Mouse (Mus musculus) c-Kit-negative CD71-positive TER-119-positive erythroid progenitor cells, embryonic 14.5 days (primary cell): Measurements from ENCODE around the gene Ccl28.
"Not testable (repeated sequence)": the region's sequence is repeated elsewhere in the genome, so short reads cannot be mapped to it uniquely, and the experiment has no call there.

Experiments
- DNase-seq: peaks from one replicate; pipeline ENCODE4 v3.0.0-alpha.2; 2013; ENCODE audit warnings: low read depth, low spot score

The Ccl28 gene

DNA sequence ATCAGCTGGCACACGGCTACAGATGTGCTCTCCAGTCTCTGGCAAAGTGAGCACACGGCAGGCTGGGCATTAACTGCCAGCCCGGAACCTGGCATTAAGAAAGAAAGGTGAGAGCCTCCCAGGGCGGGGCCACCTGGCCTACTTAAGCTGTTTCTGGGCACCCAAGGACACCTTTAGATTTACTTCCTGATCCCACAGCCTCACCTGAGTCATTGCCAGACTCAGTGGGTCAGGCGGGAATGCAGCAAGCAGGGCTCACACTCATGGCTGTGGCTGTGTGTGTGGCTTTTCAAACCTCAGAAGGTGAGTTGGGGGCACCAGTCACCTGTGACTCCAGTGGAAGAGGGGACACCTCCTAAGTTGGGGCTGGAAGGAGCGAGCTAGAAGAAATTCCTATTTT lies at the start of gene Ccl28:
Ccl28 (plus strand) TSS at position 186 of the 400 bp plus-strand sequence.
- DNase-seq = no peak

DNA sequence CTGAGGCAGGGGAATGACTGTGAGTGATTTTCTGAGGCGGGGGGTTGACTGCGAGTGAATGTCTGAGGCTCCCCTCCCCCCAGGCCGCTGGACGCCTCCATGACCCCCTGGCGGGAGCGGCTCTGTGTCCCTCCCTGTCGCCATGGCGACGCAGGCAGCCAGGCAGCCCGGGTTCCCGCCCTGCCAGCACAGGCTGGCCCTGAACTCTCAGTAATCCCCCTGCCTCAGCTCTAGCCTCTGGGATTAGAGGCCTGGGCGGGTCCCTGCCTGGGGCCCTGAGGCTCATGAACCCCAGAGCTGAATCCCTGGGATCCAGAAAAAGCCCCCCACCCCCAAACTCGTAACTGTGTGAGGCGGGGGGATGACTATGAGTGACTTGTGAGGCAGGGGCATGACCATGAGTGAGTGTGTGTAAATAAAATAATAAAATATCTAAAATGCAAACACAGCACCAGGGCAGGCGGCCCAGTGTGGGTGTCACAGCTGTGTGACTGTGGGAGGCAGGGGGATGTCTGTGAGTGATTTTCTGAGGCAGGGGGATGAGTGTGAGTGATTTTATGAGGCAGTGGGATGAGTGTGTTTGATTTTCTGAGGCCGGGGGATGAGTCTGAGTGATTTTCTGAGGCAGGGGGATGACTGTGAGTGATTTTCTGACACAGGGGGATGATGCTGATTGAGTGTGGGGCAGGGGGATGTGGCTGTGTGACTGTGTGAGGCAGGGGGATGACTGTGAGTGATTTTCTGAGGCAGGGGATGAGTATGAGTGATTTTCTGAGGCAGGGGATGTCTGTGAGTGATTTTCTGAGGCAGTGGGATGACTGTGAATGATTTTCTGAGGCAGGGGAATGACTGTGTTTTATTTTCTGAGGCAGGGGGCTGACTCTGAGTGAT lies 27.1 kb upstream of the Ccl28 start:
- peak; percentile 73 for DNase-seq

DNA sequence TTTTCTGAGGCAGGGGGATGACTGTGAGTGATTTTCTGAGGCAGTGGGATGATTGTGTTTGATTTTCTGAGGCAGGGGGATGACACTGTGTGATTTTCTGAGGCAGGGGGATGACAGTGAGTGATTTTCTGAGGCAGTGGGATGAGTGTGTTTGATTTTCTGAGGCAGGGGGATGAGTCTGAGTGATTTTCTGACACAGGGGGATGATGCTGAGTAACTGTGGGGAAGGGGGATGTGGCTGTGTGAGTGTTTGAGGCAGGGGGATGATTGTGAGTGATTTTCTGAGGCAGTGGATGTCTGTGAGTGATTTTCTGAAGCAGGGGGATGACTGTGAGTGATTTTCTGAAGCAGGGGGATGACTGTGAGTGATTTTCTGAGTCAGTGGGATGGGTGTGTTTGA lies 25.2 kb upstream of the Ccl28 start:
- DNase-seq = peak; percentile 71

DNA sequence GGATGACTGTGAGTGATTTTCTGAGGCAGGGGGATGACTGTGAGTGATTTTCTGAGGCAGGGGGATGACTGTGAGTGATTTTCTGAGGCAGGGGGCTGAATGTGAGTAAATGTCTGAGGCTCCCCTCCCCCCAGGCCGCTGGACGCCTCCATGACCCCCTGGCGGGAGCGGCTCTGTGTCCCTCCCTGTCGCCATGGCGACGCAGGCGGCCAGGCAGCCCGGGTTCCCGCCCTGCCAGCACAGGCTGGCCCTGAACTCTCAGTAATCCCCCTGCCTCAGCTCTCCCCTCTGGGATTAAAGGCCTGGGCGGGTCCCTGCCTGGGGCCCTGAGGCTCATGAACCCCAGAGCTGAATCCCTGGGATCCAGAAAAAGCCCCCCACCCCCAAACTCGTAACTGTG lies 24.6 kb upstream of the Ccl28 start:
- DNase-seq = not testable (repeated sequence)

DNA sequence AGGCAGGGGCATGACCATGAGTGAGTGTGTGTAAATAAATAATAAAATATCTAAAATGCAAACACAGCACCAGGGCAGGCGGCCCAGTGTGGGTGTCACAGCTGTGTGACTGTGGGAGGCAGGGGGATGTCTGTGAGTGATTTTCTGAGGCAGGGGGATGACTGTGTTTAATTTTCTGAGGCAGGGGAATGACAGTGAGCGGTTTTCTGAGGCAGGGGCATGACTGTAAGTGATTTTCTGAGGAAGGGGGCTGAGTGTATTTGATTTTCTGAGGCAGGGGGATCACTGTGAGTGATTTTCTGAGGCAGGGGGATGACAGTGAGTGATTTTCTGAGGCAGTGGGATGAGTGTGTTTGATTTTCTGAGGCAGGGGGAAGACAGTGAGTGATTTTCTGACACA lies 24.1 kb upstream of the Ccl28 start:
- peak; percentile 44 for DNase-seq

DNA sequence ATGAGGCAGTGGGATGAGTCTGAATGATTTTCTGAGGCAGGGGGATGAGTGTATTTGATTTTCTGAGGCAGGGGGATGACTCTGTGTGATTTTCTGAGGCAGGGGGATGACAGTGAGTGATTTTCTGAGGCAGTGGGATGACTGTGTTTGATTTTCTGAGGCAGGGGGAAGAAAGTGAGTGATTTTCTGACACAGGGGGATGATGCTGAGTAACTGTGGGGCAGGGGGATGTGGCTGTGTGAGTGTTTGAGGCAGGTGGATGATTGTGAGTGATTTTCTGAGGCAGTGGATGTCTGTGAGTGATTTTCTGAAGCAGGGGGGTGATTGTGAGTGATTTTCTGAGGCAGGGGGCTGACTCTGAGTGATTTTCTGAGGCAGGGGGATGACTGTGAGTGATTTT lies 23.5 kb upstream of the Ccl28 start:
- DNase-seq = peak; percentile 89

DNA sequence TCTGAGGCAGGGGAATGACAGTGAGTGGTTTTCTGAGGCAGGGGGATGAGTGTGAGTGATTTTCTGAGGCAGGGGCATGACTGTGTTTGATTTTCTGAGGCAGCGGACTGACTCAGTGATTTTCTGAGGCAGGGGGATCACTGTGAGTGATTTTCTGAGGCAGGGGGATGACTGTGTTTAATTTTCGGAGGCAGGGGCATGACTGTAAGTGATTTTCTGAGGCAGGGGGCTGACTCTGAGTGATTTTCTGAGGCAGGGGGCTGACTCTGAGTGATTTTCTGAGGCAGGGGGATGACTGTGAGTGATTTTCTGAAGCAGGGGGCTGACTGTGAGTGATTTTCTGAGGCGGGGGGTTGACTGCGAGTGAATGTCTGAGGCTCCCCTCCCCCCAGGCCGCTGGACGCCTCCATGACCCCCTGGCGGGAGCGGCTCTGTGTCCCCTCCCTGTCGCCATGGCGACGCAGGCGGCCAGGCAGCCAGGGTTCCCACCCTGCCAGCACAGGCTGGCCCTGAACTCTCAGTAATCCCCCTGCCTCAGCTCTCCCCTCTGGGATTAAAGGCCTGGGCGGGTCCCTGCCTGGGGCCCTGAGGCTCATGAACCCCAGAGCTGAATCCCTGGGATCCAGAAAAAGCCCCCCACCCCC lies 20.8 kb upstream of the Ccl28 start:
- not testable (repeated sequence) for DNase-seq

DNA sequence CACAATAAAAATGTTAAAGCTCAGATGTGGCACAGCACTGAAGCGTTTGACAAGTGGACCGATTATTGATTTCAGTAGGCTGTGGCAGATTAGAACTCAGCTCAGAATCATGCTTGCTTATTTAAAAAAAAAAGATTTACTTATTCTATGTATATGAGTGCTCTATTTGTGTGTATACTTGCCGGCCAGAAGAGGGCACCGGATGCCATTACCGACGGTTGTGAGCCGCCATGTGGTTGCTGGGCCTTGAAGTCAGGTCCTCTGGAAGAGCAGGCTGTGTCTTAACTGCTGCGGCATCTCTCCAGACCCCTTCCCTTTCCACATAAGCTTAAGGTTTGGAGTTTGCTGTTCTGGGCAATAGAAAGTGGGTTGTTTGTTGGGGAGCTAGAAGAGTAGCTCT lies 19.7 kb upstream of the Ccl28 start:
- DNase-seq = not testable (repeated sequence)

DNA sequence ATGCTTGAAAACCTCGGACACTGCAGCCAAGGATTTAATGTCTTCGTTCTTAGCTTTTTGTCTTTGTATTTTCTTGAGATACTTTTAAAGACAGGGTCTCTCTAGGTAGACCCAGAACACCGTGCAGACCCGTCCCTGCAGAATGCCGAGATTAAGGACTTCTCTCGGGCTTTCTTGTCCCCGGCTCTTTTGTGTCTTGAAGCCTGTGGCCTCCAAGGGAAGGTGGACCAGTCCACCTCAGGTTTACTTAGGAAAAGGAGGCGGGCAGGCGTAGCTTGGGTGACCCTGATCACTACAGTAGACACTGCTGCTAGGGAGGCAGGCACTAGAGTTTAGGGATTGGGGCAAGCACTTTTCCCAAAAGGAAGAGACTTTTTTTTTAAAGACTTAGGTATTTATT lies 19.3 kb upstream of the Ccl28 start:
- not testable (repeated sequence) for DNase-seq

DNA sequence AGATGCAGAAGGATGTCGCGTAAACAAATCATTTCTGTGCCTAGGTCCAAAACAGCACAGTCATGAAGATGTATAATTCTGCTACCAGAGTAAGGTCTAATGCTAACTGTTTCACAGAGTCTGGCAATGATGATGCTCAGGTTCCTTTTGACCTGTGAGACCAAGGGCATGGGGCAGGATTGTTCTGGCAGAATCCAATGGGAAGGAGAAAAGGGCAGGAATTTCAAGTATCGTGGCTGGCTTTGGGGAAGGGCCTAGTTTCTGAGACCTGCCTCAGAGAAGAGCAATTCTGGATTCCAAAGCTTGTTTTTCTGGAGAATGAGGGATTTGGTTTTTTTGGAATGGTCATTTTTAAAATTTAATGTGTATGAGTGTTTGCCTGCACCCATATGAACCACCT lies 4.8 kb upstream of the Ccl28 start:
- no peak for DNase-seq

DNA sequence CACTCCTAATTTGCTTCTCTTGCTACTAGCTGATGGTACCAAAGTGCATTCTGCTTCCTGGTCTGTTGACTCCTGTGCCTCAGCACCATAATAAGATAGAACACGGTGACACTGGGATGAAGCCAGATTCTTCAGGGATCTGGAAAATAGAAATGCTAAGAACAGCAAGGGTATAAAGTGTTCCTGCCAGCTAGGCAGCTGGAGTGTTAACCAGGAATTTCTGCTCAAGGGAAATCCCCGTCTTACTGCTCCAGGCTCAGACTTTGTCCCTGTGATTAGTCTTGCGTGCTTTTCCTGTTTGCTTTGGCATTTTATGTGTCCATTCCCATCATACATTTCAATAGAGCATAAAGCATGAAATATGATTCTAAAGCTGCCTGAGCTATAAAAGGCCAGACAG lies 3.9 kb upstream of the Ccl28 start:
- DNase-seq = no peak

DNA sequence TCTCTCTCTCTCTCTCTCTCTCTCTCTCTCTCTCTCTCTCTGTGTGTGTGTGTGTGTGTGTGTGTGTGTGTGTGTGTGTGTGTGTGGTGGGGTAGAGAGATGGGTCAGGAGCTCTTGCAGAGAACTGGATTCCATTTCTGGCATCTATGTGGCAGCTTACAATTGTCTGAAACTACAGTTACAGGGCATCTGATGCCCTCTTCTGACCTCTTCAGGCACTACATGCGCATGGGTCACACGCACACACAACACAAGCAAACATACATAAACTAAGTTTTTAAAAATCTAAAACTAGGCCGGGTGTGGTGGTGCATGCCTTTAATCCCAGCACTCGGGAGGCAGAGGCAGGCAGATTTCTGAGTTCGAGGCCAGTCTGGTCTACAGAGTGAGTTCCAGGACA lies 2.3 kb downstream of the Ccl28 start:
- not testable (repeated sequence) for DNase-seq

DNA sequence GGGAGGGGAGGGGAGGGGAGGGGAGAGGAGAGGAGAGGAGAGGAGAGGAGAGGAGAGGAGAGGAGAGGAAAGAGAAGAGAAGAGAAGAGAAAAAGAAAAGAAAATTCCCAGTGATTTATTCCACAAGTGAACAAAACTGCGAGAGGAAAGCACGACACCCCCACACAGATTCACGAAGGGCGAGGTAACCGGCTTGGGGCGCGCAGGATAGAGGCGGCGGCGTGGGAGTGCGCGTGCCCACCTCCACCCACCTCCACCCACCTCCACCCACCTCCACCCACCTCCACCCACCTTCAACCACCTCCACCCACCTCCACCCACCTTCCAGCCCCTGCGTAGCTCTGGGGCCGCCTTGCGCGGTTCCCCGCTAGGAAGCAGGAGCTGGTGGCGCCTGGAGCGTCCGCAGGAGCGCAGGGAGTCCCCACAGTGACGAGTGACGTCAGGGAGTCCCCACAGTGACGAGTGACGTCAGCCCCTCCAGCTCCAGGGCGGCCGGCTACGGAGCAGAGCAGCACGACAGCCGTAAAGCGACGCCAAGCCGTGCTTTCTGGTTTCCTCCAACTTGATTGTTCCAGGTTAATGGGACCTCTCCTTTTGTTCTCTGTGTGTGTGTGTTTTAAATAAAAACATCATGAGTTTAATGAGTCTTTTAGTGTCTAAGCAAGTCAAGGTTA lies 8.0 kb downstream of the Ccl28 start:
- DNase-seq = peak; percentile 34

DNA sequence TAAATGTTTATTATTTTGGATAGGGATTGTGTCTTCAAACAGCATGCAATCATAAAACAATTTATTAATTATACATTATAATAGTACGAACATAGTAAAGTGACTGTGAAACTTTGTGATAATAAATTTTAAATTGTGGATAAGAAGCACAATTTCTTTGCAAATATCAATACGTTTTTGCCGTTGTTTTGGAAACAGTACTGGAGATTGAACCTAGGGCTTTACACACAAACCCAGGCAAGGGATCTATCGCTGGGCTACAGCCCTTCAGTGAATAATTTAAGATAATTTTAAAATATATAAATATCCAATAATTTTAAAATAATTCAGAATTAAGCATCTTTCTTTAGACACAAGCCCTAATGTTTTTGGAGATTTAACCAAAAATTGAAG lies 8.5 kb downstream of the Ccl28 start:
- DNase-seq = no peak

DNA sequence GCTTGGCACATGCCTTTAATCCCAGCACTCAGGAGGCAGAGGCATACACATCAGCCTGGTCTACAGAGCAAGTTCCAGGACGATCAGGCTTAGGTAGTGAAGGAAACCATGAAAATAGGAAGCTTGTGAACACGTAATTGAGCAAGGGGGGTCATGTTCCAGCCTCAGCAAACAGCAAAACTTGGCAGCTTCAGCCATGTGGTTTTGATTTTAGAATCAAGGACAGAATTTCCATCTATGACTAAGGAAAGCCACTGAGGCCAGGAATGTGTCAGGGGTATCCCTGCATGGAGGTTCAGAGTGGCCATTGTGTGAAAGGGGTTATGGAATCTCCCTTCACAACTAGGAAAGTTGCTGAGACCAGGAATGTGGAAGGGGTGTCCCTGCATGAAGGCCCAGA lies 11.9 kb downstream of the Ccl28 start:
- no peak for DNase-seq

DNA sequence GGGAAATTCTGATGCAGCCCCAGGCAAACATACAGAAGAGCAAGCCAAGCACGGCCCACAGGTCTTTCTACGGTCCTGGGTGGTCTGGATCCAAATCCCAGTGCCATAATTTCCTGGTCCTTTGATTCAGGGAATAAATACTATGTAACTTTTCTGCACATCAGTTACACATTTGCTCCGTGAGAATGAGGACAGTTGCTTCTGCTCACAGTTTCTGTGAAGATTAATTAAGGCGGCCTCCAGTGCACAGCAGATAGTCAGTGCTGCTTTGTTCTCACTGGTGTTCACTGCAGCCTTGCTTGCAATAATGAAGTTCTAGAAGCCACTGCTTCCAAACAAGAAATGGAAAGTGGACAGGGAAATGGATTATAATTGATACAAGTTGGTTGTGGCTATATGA lies 14.2 kb downstream of the Ccl28 start:
- no peak for DNase-seq

DNA sequence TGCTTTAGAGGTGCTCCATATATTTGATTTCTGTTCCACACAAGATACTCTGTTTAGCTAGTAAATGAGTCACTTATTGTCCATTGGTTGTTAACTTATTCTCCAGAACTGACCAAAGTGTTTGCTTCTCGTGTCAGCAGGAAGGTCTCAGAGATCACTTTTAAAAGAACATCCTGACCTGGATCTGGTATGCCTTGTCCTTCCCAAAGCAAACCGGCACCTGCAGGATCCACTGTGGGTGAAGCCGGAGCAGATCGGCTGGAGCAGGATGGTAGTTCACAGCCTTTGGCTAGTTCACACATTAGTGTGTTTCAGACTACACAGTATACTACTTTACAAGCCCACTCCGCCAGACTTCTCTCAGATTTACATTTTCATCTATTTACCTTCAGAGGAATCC lies 14.8 kb downstream of the Ccl28 start:
- no peak for DNase-seq

DNA sequence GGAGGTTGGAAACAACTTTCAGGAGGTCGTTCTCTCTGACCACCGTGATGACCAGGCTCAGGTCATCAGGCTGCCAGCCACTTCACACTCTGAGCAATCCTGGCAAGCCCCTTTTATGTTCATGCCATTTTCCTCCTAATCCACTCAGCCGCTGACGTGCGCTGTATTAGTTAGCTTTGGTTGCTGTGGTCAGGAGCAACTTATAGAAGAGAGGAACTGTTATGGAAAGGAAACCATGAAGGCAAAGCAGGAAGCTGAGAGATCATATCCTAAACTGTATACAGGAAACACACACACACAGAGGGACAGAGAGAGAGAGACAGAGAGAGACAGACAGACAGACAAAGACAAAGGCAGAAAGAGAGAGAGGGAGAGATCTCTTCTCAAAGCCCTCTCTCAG lies 15.7 kb downstream of the Ccl28 start:
- no peak for DNase-seq

DNA sequence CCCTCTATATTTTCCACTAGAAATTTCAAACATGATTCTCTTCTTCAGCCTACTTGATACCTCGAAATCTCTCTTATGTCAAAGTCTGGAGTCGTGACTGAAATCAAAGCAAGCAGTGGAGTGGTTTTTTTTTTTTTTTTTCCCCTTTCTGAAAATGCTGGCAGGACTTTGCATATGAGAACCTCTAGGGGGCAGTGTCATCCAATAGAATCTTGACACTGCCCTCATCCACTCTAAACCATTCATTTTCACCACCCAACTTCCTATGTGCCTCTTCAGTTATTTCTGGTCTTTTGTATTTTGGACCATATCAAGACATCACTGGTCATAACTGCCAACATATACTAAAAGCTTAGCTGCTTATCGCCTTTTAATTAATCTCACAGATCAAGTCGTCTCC lies 16.9 kb downstream of the Ccl28 start:
- no peak for DNase-seq

DNA sequence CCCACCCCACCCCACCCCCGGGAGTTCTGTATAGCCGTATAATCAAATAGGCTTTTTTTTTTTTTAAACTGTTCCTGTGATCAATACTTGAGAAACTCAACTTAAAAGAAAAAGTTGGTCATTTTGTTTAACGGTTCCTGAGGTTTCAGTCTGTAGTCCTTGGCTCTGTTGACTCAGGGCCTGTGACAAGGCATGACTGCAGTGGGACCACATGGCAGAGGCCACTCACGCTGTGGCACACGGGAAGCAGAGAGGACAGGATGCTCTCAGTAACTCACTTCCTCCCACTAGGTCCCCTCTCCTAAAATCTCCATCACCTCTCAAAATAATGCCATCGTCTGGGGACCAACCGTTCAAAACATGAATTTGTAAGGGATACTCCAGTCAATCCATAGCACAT lies 17.5 kb downstream of the Ccl28 start:
- DNase-seq = no peak

DNA sequence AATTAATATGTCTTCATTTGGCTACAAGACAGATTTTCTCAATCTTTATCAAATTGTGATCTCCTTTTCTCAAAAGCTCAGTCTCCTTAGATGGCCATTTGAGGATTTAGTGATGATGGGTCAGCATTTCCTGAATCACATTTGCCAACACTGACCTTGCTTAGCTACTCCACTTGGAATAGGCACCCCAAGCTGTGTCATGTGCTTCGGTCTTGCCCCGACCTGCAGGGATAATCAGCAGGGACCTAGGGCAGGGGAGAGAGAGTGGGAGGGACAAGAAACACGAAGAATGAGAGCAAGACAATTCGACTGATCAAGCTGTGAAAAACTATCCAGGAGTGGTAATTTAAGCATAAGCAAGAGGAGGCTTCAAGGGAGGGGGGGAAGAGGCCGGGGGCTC lies 21.1 kb downstream of the Ccl28 start:
- DNase-seq = no peak

DNA sequence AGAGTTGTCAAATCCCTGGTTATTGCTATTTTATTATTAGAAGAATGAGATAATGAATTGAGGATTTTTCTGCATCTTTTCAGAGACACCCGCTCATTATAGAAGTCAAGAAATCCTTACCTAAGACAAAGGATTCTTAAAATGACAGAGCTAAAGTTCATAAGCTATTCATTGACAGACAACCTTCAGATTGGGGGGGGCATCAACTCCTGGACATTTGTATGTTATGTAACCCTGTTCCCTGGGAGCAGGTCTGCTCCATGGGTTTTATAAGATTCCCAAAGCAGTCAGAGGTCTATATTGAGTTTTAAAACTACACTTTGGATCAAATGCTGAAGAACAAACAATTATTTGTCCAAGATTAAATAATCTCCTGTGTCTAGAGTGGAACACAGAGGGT lies 22.9 kb downstream of the Ccl28 start:
- DNase-seq = no peak
